Mouse (Mus musculus) megakaryocyte, embryonic 14.5 days (primary cell): ENCODE data around the gene Slc9a5.

Source experiments
- FLI1 ChIP-seq: IDR thresholded peaks from 2 replicates; pipeline ENCODE4 v1.6.1; 2012; ENCODE audit warnings: low read length, inconsistent platforms, mixed read lengths
- GATA1 ChIP-seq: IDR thresholded peaks from 3 replicates; pipeline ENCODE4 v1.6.1; 2012; ENCODE audit warnings: mixed read lengths, low read length, inconsistent platforms, borderline replicate concordance

DNA sequence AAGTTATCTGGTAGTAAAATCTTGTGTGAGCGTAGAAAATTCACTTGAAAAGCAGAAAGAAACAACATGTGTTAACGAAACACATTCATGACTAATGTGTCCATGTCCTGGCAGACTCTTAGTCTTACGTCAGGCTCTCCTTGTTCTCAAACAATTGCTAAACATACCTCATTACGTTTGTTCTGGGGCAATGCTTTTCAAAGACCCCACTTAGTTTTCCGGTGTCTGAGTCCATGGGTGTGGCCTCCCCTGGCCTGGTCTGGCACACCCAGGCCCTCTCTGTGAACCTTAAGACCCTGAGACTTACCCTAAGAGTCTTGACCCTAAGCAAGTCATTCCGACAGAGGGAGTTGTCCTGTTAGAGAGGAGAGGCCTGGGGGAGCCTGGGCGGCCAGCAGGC lies 45.3 kb downstream of the Slc9a5 start:
- no peak for TF ChIP-seq FLI1
- TF ChIP-seq GATA1, result no peak
